Mouse (Mus musculus) cerebellum, adult (tissue): ENCODE data around the gene Pi16.

Experiments
- ATAC-seq: cut with Nextera tagmentation; 2 replicates; pipeline ENCODE4 v1.9.2; 2017; ENCODE audit warnings: mild to moderate bottlenecking, moderate library complexity, mixed read lengths; ENCODE audit not compliant: insufficient number of reproducible peaks, low FRiP score, low TSS enrichment

The Pi16 gene

GRCm38 (mm10) chr17:29303087-29303486 lies 14.4 kb upstream of the Pi16 start:
- ATAC-seq: no peak

DNA sequence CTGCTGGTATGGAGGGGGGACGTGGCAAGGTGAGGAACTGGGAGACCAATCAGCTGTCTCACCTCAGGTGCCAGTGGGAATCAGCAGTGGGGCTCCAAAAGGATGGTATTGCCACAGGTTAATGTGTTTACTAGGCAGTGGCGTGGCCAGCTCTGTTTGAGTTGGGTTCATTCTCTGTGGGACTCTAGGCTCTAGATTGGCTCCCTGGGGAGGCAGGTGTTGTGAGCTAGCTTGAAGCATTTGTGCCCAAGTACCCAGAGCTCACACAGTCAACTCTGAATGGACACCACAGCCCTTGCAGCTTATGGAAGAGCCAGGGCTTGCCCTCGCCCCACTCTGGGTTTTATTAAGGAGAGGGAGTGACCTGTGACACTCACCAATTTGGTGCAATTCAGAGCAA lies 13.6 kb upstream of the Pi16 start:
- ATAC-seq: no peak

- ATAC-seq: no peak
These were observed 13.0 kb upstream of the Pi16 start for GRCm38 (mm10) chr17:29304376-29305057.

DNA sequence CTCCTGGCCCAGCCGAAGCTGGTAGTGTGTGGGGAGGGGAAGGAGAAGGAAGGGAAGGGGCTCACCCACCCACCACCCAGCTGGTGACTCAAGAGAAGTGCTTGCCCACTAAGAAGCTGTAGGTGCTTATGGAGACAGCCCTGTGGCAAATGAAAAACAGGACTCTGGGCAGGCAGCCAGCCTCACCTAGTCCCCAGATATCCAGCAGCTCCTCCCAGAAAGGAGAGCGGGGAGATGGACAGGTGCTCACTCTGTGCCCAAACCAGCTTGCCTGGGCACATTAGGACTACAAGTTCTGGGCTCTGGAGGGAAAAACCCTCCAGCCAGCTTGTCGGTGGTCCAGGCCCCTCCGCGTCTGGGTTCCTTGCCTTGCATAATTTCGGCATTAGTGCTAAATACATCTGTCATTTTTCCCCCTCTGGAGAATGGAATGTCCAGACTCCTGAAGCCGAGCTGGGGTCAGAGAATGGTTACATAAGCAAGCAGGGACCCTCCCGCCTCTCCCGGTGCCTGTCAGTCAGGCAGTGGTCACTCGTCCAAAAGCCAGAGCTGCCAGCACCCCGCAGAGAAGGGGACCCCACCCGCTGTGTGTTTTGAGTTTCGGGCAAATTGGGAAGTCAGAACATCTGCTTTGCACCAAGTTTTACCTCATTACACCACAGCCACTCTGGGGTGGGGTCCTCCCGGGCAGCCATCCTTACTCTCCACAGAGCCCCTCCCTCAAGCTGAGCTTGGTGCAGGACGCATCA lies 12.2 kb upstream of the Pi16 start:
- ATAC-seq: no peak

DNA sequence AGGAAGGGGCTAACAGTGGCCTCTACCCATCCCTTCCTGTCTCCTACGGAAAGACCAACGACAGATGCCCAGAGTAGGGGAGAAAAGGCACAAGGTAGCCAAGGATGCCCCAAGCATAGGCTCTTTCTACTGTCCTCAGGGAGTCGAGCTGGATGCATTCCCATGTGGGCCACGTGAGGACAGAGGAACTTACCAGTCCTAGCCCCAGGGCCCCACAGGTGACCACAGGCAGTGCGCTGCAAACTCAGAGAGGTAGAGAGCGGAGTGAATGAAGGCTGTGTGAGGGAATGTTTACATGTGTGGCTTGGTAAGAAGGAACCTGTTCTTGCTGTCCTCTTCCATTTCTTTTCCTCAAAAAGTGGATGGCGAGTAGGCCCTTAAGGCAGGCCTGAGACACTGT lies 11.6 kb upstream of the Pi16 start:
- no peak for ATAC-seq

DNA sequence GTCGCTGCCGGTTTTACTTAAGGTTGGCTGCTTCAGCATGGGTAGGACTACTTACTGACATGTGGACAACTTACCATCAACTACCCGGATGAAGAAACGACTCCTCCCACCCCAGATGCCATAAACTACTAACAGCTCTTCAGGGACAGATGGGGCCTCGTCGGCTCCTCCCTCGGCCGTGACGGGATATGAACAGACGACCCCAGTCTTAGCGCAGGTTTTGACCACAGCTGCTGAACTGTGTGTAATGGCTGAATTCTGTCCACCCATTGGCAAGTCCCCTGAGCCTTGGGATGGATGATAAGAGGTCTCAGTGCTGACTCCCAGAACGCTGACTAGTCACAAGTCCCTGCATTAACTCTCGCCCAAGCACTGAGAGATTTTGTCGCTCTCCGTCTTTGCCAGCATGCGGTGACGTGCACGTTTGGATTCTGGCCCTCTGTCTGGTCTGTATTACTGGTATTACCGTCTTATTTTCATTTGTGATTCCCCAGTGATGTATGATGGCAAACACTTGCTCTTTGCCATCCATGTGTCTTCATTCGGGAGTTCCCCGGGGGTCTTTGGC lies 7.3 kb upstream of the Pi16 start:
- no peak for ATAC-seq

GRCm38 (mm10) chr17:29311602-29312001 lies 5.9 kb upstream of the Pi16 start:
- no peak for ATAC-seq

GRCm38 (mm10) chr17:29312082-29312481 lies 5.4 kb upstream of the Pi16 start:
- no peak for ATAC-seq

DNA sequence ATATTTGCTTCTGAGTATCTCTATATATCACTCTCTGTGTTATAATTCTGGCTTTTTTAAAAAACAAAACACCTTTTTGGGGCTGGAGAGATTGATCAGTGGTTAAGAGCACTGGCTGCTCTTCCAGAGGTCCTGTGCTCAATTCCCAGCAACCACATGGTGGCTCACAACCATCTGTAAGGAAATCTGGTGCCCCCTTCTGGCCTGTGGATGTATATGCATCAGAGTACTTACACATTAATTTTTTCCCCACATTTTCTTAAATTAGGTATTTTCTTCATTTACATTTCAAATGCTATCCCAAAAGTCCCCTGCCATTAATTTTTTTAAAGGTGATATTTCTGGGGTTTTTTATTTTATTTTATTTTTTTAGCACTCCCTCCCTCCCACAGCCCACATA lies 4.2 kb upstream of the Pi16 start:
- no peak for ATAC-seq

DNA sequence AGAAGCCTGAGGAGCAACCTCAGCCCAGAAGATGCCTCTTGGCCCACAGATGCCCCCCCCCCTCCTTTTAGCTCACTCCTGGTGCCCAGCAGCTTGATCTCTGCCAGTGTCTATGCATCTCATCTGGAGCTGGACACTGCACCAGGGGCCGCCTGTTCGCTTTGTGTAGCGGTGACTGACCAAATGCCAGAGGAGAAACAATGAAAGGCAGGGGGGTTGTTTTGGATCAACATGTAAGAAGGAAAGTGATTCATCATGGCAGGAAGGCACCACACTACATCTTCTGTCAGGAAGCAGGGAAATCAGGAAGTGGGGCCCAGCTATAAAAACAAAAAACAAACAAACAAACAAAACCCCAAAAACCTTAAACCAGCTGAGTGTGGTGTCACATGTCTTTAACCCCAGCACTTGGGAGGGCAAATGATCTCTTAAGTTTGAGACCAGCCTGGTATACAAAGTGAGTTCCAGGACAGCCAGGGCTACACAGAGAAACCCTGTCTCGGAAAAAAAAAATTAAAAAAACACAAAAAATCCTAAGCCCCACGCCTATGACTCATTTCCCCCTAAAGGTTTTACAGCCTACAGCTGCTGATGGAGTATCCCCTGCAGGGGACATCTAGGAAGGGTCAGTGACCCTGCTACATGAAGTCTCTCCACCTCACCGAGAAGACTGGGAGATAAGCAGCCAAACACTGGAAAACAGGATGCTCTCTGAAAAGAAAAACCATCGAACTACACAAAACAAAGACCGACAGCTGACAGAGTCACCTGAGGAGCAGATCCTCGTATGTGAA lies 1.6 kb upstream of the Pi16 start:
- no peak for ATAC-seq

GRCm38 (mm10) chr17:29316891-29317290 lies 589 bp upstream of the Pi16 start:
- no peak for ATAC-seq

DNA sequence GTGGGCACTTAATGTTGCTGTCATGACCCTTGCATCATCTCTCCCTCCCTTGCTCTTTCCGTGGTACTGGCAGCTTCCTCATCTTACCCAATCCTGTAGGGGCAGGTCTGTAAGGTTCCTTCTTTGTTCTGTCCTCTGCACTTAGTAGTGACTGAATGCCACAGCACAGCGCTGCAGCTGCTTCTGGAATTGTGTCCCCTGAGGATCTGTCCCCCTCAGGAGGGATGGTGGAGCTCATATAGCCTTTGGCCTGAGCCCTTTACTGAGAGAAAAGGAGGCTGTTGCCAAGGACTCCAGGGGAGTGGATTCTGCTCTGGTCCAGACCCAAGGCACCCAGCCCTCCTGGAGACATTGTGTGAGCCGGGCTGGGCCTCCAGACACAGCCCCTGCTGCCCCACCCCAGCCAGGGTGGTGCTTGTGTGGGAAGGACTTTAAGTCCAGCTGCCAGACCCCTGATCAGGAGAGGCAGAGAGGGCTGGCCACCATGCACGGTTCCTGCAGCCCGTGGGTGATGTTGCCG lies 1.3 kb downstream of the Pi16 start:
- no peak for ATAC-seq

- ATAC-seq: no peak
These were observed 2.0 kb downstream of the Pi16 start for GRCm38 (mm10) chr17:29319476-29319875.

GRCm38 (mm10) chr17:29319881-29320639 lies 2.6 kb downstream of the Pi16 start:
- no peak for ATAC-seq

- ATAC-seq: no peak
These were observed 4.5 kb downstream of the Pi16 start for GRCm38 (mm10) chr17:29321765-29322602.

DNA sequence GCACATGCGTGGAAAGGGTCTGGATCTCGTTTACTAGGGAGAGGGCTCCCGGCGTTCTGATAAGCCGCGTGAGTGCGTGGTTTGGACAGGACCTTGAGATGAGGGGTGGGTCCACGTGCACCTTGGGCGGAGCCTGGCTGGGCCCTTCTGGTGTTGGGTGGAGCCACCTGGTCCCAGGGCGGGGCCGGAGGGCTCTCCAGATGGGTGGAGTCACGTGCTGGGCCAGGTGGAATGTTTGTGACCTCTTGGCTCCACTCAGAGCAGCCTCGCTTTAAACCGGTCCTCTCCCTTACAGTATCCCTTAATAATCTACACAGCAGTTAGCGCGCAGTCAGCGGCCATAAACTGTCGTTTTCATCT lies 5.1 kb downstream of the Pi16 start:
- no peak for ATAC-seq

GRCm38 (mm10) chr17:29323625-29324024 lies 6.1 kb downstream of the Pi16 start:
- no peak for ATAC-seq

GRCm38 (mm10) chr17:29325831-29326230 lies 8.4 kb downstream of the Pi16 start:
- no peak for ATAC-seq
